Mouse (Mus musculus) midbrain, embryonic 11.5 days (tissue): ENCODE measurements around the gene Rab3ip. TPM values are rescaled to one million over a fixed set of nuclear protein-coding genes. Genes with fewer than 3 reads are reported as not detected.
A peak's percentile ranks its signal among the peaks of the same experiment; 100 is the strongest.

ENCODE experiments used
- ATAC-seq: fragments of 200-750 bp; cut with Nextera tagmentation; 2 replicates; pipeline ENCODE4 v1.8.0; 2017; ENCODE audit warnings: moderate TSS enrichment, moderate library complexity; ENCODE audit not compliant: low FRiP score
- DNase-seq: peaks from one replicate; pipeline ENCODE4 v3.0.0; 2015; ENCODE audit warnings: low spot score; ENCODE audit errors: missing footprints
- H3K27ac ChIP-seq: fragments of 300-500 bp; sonication (generic); 2 replicates; pipeline ENCODE4 v1.5.1; 2014; ENCODE audit warnings: low read depth, low read length
- H3K27me3 ChIP-seq: fragments of 300-500 bp; sonication (generic); 2 replicates; pipeline ENCODE4 v1.6.1; 2014; ENCODE audit warnings: mild to moderate bottlenecking, low read length, moderate library complexity, mixed read lengths; ENCODE audit not compliant: control insufficient read depth, insufficient read depth
- H3K36me3 ChIP-seq: fragments of 300-500 bp; sonication (generic); 2 replicates; pipeline ENCODE4 v1.6.1; 2014; ENCODE audit warnings: mild to moderate bottlenecking, low read length, moderate library complexity, mixed read lengths; ENCODE audit not compliant: control insufficient read depth, insufficient read depth
- H3K4me1 ChIP-seq: fragments of 300-500 bp; sonication (generic); 2 replicates; pipeline ENCODE4 v1.6.1; 2014; ENCODE audit warnings: low read length; ENCODE audit not compliant: control insufficient read depth, insufficient read depth
- H3K4me2 ChIP-seq: fragments of 300-500 bp; sonication (generic); 2 replicates; pipeline ENCODE4 v1.6.1; 2014; ENCODE audit warnings: mild to moderate bottlenecking, moderate library complexity
- H3K4me3 ChIP-seq: fragments of 300-500 bp; sonication (generic); 2 replicates; pipeline ENCODE4 v1.5.1; 2014; ENCODE audit warnings: low read depth, low read length
- H3K9ac ChIP-seq: fragments of 300-500 bp; sonication (generic); 2 replicates; pipeline ENCODE4 v1.6.1; 2014; ENCODE audit warnings: low read length
- H3K9me3 ChIP-seq: fragments of 300-500 bp; sonication (generic); 2 replicates; pipeline ENCODE4 v1.6.1; 2016; ENCODE audit warnings: low read length; ENCODE audit not compliant: control insufficient read depth
- WGBS: fragments of 180-500 bp; shearing (Covaris S2); extraction: QIAGEN DNeasy Blood & Tissue Kit; methylation state at CpG from one replicate; pipeline ENCODE4 v1.1.7; 2014; 5-methylcytosine and 5-hydroxymethylcytosine counted together
- polyA plus RNA-seq: library from polyadenylated mRNA; unstranded; fragments of >200 nt; fragmentation: Nextera tagmentation; extraction: Ambion mirVana; gene quantifications from 2 replicates; pipeline ENCODE4 v1.2.1, GENCODE M21; 2014

The Rab3ip gene
- 41.1 and 44.3 TPM in 2 replicates for polyA plus RNA-seq

GRCm38 (mm10) chr10:116950009-116950769, at the start of gene Rab3ip:
TSS of gene Rab3ip (minus strand) at chr10:116950769.
- Histone ChIP-seq H3K4me3 (peak within 1 kb of the TSS; percentile 89), H3K27ac (peak within 1 kb of the TSS; percentile 72), H3K36me3 (no peaks in the 10 kb centered on the region), H3K27me3 (no peaks in the 10 kb centered on the region), H3K9ac (peak within 1 kb of the TSS; percentile 87), H3K4me2 (peak within 1 kb of the TSS; percentile 77), H3K4me1 (peaks cover 11% of the 10 kb centered on the region; the same call in 1 of the 2 replicates), H3K9me3 (no peaks in the 10 kb centered on the region)
- ATAC-seq: peak; percentile 94
- DNase-seq: peak; percentile 100
- WGBS: under 1% methylated on average over 70 of the region's 103 CpGs

GRCm38 (mm10) chr10:116998716-116999455, 48.3 kb upstream of the Rab3ip start:
- H3K9me3 ChIP-seq: no peaks in the 10 kb centered on the region
- no peaks in the 10 kb centered on the region for H3K36me3 ChIP-seq
- H3K9ac ChIP-seq: no peak overlapping the region
- no peaks in the 10 kb centered on the region for H3K27me3 ChIP-seq
- H3K27ac ChIP-seq: no peak overlapping the region
- H3K4me3 ChIP-seq: no peak overlapping the region
- H3K4me1 ChIP-seq: no peaks in the 10 kb centered on the region
- DNase-seq (no peak), ATAC-seq (no peak)
- H3K4me2 ChIP-seq: no peak overlapping the region
- WGBS: 90% methylated on average over 17 of the region's 17 CpGs

- Histone ChIP-seq H3K9me3 (no peaks in the 10 kb centered on the region), H3K9ac (no peak overlapping the region), H3K4me3 (no peak overlapping the region), H3K4me2 (no peak overlapping the region), H3K4me1 (no peaks in the 10 kb centered on the region), H3K27me3 (no peaks in the 10 kb centered on the region), H3K27ac (no peak overlapping the region), H3K36me3 (no peaks in the 10 kb centered on the region)
- DNase-seq (no peak), ATAC-seq (no peak)
- 85% methylated on average over 6 of the region's 6 CpGs for WGBS
Measured at GRCm38 (mm10) chr10:116996236-116996600, 45.6 kb upstream of the Rab3ip start.

- Histone ChIP-seq H3K4me3 (no peak overlapping the region), H3K9me3 (no peaks in the 10 kb centered on the region), H3K9ac (no peak overlapping the region), H3K4me1 (no peaks in the 10 kb centered on the region), H3K36me3 (no peaks in the 10 kb centered on the region), H3K27ac (no peak overlapping the region), H3K27me3 (no peaks in the 10 kb centered on the region), H3K4me2 (no peak overlapping the region)
- DNase-seq (no peak), ATAC-seq (no peak)
- 68% methylated on average over 6 of the region's 6 CpGs for WGBS
Measured at GRCm38 (mm10) chr10:116995584-116996235, 45.1 kb upstream of the Rab3ip start.

- 79% methylated on average over 5 of the region's 5 CpGs for WGBS
- H3K4me3 ChIP-seq: no peak overlapping the region
- no peaks in the 10 kb centered on the region for H3K27me3 ChIP-seq
- H3K9ac ChIP-seq: no peak overlapping the region
- no peak overlapping the region for H3K27ac ChIP-seq
- ATAC-seq (no peak), DNase-seq (no peak)
- H3K4me2 ChIP-seq: no peak overlapping the region
- H3K36me3 ChIP-seq: no peaks in the 10 kb centered on the region
- no peaks in the 10 kb centered on the region for H3K9me3 ChIP-seq
- H3K4me1 ChIP-seq: no peaks in the 10 kb centered on the region
Measured at GRCm38 (mm10) chr10:116995162-116995561, 44.6 kb upstream of the Rab3ip start.

- no peak for ATAC-seq
- WGBS: 91% methylated on average over 8 of the region's 8 CpGs
- no peaks in the 10 kb centered on the region for H3K4me1 ChIP-seq
- DNase-seq: no peak
- H3K36me3 ChIP-seq: no peaks in the 10 kb centered on the region
- H3K4me3 ChIP-seq: no peak overlapping the region
- H3K27ac ChIP-seq: no peak overlapping the region
- H3K9ac ChIP-seq: no peak overlapping the region
- H3K27me3 ChIP-seq: no peaks in the 10 kb centered on the region
- H3K4me2 ChIP-seq: no peak overlapping the region
- H3K9me3 ChIP-seq: no peaks in the 10 kb centered on the region
Measured at GRCm38 (mm10) chr10:116993971-116994370, 43.4 kb upstream of the Rab3ip start.

- H3K27me3 ChIP-seq: no peaks in the 10 kb centered on the region
- 0 out of 2 replicates have a peak within 1 kb of the TSS, but pooled peaks have one; percentile 9 for H3K27ac ChIP-seq
- ATAC-seq (peak; percentile 33; the same call in 1 of the 2 replicates), DNase-seq (peak; percentile 84)
- H3K4me1 ChIP-seq: peaks cover 14% of the 10 kb centered on the region; the same call in 1 of the 2 replicates
- H3K9me3 ChIP-seq: no peaks in the 10 kb centered on the region
- H3K9ac ChIP-seq: no peak within 1 kb of the TSS
- no peak within 1 kb of the TSS for H3K4me3 ChIP-seq
- 43% methylated on average over 21 of the region's 21 CpGs for WGBS
- peak within 1 kb of the TSS; percentile 7; the same call in 1 of the 2 replicates for H3K4me2 ChIP-seq
- no peaks in the 10 kb centered on the region for H3K36me3 ChIP-seq
Measured at GRCm38 (mm10) chr10:116986264-116987082, 35.9 kb upstream of the Rab3ip start, which contains the start of gene Best3. TSS of gene Best3 (plus strand) at chr10:116986314.

- no peak for DNase-seq
- H3K36me3 ChIP-seq: no peaks in the 10 kb centered on the region
Measured at GRCm38 (mm10) chr10:116984836-116985235, 34.3 kb upstream of the Rab3ip start.

More at GRCm38 (mm10) chr10:116984836-116985235, 34.3 kb upstream of the Rab3ip start:
- H3K4me1 ChIP-seq: peaks cover 14% of the 10 kb centered on the region; the same call in 1 of the 2 replicates
- H3K4me2 ChIP-seq: no peak overlapping the region
- H3K4me3 ChIP-seq: no peak overlapping the region
- H3K9ac ChIP-seq: no peak overlapping the region
- ATAC-seq: no peak
- no peaks in the 10 kb centered on the region for H3K27me3 ChIP-seq
- no peak overlapping the region for H3K27ac ChIP-seq
- no peaks in the 10 kb centered on the region for H3K9me3 ChIP-seq
- 76% methylated on average over 12 of the region's 12 CpGs for WGBS
